ENCODE assay signal across 7 mouse cellular contexts in the genomic region with DNA sequence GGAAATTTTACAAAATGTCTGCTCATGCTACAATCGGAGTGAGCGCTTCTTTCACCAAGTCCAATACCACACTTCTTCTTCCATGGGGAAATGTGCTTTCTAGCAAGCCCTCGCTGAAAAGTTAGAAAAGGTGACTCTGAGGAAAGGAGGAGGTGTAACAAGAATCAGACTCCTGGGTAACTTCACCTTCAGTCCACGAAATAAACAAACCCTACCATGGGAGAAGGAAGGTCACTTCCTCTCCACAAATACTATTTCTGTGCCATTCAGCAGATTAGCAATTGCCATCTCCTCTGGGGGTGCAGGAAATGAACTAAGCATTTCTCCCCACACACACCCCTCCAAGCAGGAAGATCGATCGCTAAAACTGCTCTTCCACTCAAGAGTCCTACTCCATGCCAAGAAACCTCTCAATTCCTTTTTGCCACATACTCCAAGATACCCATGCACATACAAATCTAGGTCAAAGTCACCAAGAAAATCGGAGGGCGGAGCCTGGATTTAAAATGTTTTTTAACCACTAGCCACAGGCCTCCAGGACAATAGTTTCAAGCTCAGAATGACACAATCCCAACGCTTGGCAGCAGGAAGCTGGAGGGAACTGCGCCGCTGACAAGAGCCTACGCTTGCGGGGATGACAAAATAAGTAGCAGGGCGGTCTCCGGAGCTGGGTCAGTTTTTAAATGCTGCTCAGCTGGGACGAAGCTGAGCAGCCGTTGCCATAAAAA. TPM values are rescaled to one million over a fixed set of nuclear protein-coding genes. Genes with fewer than 3 reads are reported as not detected.
DNase-seq lines count a peak whose midpoint lies in the region; ATAC-seq and TF ChIP-seq lines count a peak whose summit lies in the region.

No protein-coding gene starts in this region.

- peak; percentile 16 to 35 for DNase-seq in thymus, postnatal 10 days (ENCODE audit: low spot score in 2 of 2)
- DNase-seq in thymus, postnatal 36 days, result no peak
- DNase-seq in embryo, embryonic 11 days, result peak; percentile 46
- DNase-seq in hindbrain, embryonic 10.5 days (ENCODE audit: low spot score), result no peak
- DNase-seq in liver, postnatal 0 days, result peak; percentile 54
- DNase-seq in c-Kit-positive CD71-positive TER-119-positive erythroid progenitor cells, embryonic 14.5 days (ENCODE audit: low spot score), result no peak

- no peak; the same call in 1 of the 2 replicates for ATAC-seq in liver, postnatal 0 days

- H3K27me3 ChIP-seq in hindbrain, embryonic 10.5 days (ENCODE audit: insufficient read depth, poor library complexity, severe bottlenecking), result no peaks in the 10 kb centered on the region
- H3K27me3 ChIP-seq in liver, postnatal 0 days (ENCODE audit: insufficient read depth, low read length), result no peaks in the 10 kb centered on the region

- H3K4me3 ChIP-seq in hindbrain, embryonic 10.5 days, result peak overlapping the region; percentile 95
- H3K4me3 ChIP-seq in liver, postnatal 0 days (ENCODE audit: low read depth, low read length), result peak overlapping the region; percentile 88
- H3K4me3 ChIP-seq in olfactory bulb, adult 2 months (ENCODE audit: insufficient read depth, low read depth, low read length), result peak overlapping the region; percentile 61

- 0 out of 2 replicates have a peak, but pooled peaks cover 4% of the 10 kb centered on the region for H3K9me3 ChIP-seq in hindbrain, embryonic 10.5 days
- H3K9me3 ChIP-seq in liver, postnatal 0 days (ENCODE audit: low read length), result no peaks in the 10 kb centered on the region

- no peak for TF ChIP-seq EP300 in liver, postnatal 0 days (IDR thresholded peaks at IDR 0.05; ENCODE audit: low read depth)

- no peak for TF ChIP-seq CTCF in liver, postnatal 0 days (IDR thresholded peaks at IDR 0.05; ENCODE audit: low read depth)
- TF ChIP-seq CTCF in olfactory bulb, adult 2 months (IDR thresholded peaks at IDR 0.05; ENCODE audit: insufficient read depth, low read depth, low read length), result no peak

- peaks cover 33% of the 10 kb centered on the region for H3K4me1 ChIP-seq in hindbrain, embryonic 10.5 days (replicated peaks)
- peaks cover 28% of the 10 kb centered on the region for H3K4me1 ChIP-seq in liver, postnatal 0 days (ENCODE audit: insufficient read depth)
- no peaks in the 10 kb centered on the region for H3K4me1 ChIP-seq in olfactory bulb, adult 2 months (ENCODE audit: control insufficient read depth, insufficient read depth, low read length)

- WGBS in hindbrain, embryonic 10.5 days, result 11% methylated on average over 17 of the region's 17 CpGs
- 4% methylated on average over 17 of the region's 17 CpGs for WGBS in liver, postnatal 0 days (ENCODE audit: insufficient replicate concordance)
- 10% methylated on average over 17 of the region's 17 CpGs for WGBS in olfactory bulb, adult 2 months

- no peak for TF ChIP-seq POLR2A in olfactory bulb, adult 2 months (IDR thresholded peaks at IDR 0.05; ENCODE audit: insufficient read depth, low read depth, low read length)

- H3K36me3 ChIP-seq in hindbrain, embryonic 10.5 days, result peaks cover 38% of the 10 kb centered on the region
- H3K36me3 ChIP-seq in liver, postnatal 0 days (replicated peaks; ENCODE audit: insufficient read depth, low read length), result peaks cover 28% of the 10 kb centered on the region

- peak overlapping the region; percentile 96 for H3K27ac ChIP-seq in hindbrain, embryonic 10.5 days
- H3K27ac ChIP-seq in liver, postnatal 0 days (ENCODE audit: low read depth), result peak overlapping the region; percentile 91
- H3K27ac ChIP-seq in olfactory bulb, adult 2 months (ENCODE audit: insufficient read depth, low read depth, low read length), result no peak overlapping the region

- peak overlapping the region; percentile 84 for H3K4me2 ChIP-seq in liver, postnatal 0 days (ENCODE audit: low read depth, low read length)

- H3K9ac ChIP-seq in liver, postnatal 0 days (replicated peaks), result peak overlapping the region; percentile 88

RNA-seq across cellular contexts. Expression of a gene that starts 0.8 kb away (rescaled TPM):
- 124 and 150 TPM in 2 replicates for polyA plus RNA-seq in hindbrain, embryonic 10.5 days (2016; fragmentation: Nextera tagmentation; extraction: Ambion mirVana)
- 39.9 and 43.4 TPM in 2 replicates for polyA plus RNA-seq in liver, postnatal 0 days (2015; fragmentation: Nextera tagmentation; extraction: Ambion mirVana)
- not detected in 2 replicates for polyA plus RNA-seq in olfactory bulb, adult 2 months (2012; ENCODE audit: insufficient read depth, insufficient read length, low replicate concordance, missing spikeins)

RNA-seq across cellular contexts. Expression of a gene that starts 51.1 kb away (rescaled TPM):
- not detected in 2 replicates for polyA plus RNA-seq in hindbrain, embryonic 10.5 days (2016; fragmentation: Nextera tagmentation; extraction: Ambion mirVana)
- not detected in 2 replicates for polyA plus RNA-seq in liver, postnatal 0 days (2015; fragmentation: Nextera tagmentation; extraction: Ambion mirVana)
- polyA plus RNA-seq in olfactory bulb, adult 2 months (2012; ENCODE audit: insufficient read depth, insufficient read length, low replicate concordance, missing spikeins), result not detected in 2 replicates

Comparison
In these comparisons a context has a peak if more than half of its experiments do, and no peak if none do; other contexts are left out.
1. DNase-seq: peak in thymus, postnatal 10 days (2 of 2), embryo, embryonic 11 days (single experiment) and liver, postnatal 0 days (single experiment); none in thymus, postnatal 36 days (0 of 2), hindbrain, embryonic 10.5 days (single experiment) and c-Kit-positive CD71-positive TER-119-positive erythroid progenitor cells, embryonic 14.5 days (single experiment).
2. Peak in every context shown above with its lines, with median percentiles within 50 percentile points of each other: H3K4me3 ChIP-seq.